Mouse (Mus musculus): ENCODE measurements at regions not wholly inside any gene's neighbourhood (a gene's known extent, or its start where the extent isn't known, plus 50 kb on each side); places are given as distances from the start of the nearest gene placed in this dataset.

DNA sequence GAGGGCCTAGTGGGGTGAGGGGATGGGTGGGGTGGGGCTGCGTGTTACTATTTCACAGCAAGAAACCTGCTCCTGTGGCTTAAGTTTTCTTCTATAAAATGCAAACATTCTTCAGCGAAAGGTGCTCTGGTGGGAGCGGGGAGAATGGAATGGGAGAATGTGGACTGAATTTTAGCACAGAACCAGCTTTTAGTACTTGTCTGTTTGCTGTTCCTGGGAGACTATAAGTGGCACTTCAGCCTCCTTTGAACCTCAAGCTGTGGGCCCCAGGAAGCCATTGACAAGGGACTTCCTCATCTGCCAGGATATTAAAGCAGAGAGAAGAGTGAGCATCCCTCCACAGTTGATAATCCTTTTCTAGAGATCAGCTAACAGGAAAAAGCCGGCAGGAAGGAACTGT is 580.2 kb downstream of the Zfp706 start:
- no peak for DNase-seq

DNA sequence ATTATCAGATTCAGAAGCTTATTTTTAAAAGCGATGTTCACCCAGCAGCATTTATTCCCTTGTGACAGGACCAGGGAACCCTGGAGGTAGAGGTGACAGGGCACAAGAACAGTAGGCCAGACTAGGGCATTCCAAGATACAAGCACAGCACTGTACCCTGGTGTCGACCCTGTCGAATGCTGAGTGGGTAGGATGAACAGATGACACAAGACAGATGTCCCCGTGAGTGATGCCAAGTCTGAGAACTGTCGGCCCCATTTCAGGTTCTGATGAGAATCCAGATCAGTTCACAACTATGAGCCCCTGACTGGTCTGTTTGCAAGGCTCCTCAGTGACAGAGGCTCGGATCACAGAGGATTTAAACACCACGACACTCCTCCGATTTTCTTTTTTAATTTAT is 581.7 kb downstream of the Zfp706 start:
- DNase-seq, result no peak

GRCm38 (mm10) chr15:36424047-36424446 is 583.5 kb downstream of the Zfp706 start:
- DNase-seq, result peak in 1 of 2 experiments; percentile 25

DNA sequence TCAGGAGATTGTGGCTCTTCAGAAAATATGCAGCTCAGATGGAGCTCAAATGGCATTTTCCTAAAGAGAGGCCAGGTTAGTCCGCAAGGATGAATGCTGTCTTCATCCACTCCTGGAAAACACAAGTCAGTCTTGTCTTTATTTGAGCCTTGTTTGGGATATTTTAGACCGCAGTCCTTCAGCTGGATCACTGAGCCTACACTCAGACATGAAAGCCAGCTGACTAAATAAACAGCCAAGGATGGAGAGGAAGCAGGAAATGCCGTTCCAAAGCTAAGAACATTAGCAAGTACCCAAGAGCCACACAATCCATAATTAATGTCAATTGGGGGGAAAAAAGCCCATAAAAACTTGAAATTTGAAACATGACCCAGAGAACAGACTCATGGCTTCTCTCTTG is 584.8 kb downstream of the Zfp706 start:
- DNase-seq, result no peak

- no peak for DNase-seq
These were observed 587.6 kb downstream of the Zfp706 start for GRCm38 (mm10) chr15:36419943-36420480.

- no peak for DNase-seq
These were observed 590.1 kb downstream of the Zfp706 start for GRCm38 (mm10) chr15:36417426-36417825.

DNA sequence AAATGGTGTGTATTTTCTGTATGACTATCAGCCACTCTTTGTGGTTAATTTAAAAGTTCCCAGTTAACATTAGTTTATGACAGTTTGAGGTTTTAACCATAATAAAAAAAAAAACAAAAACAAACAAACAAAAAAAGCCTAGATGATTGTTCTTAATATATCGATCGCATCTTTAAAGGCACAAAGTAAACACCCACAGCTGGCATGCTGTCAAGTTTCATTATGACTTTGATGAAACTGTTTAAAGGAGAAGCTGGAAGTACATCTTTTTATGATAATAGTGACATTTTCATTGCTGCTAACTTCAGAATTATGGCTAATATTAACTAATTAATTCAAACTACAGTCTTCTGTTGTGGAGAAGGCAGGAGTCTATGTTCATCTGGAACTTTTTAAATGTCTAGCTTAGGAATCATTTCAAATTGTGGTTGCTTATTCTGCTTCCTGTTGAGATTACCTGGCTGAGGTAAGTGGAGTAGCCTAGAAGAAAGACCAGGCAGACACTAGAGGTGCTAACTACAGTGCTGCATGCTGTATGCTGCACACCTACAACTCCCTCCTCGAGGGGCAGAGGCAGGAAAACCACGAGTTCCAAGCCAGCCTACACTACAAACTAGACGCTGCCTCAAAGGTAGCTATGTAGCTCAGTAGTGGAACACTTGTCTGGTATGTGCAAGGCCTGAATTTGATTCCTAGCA is 591.9 kb downstream of the Zfp706 start:
- DNase-seq, result no peak

DNA sequence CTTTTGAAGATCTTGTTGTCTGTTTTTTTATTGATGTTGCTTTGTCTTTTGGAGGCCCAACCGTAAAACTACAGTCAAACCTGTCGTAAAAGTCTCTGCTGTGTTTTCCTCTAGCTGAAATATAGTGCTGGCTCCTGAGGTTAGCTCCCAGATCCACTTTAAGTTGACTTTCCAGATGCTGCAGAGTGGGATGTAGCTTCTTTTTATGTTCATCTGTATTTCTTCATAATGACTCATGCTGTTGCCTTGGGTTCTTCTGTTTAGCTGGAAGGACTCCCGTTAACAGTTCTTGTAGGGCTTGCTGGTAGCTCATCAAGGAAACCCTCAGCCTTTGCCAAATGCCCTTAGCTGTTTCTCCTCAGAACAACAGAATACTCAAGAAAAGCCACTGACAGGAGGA is 595.6 kb downstream of the Zfp706 start:
- DNase-seq, result no peak

DNA sequence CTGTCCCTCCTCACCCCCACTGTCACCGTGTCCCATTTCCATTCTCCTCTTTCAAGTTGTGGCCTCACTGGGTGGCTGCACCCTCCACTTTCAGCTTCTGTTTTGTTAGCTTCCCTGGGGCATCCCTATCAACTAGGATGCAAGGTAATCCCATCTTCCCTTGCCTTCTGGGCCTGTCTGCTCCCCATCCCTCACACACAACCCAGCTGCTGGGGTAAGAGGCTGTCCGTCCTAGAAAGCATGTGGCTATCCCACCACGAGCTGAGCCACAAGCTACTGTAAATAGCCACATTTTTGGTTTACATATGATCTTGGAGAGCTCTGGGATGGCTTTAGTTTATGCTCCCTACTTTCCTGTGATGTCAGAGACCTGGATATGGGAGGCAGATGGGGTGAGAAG is 602.1 kb downstream of the Zfp706 start:
- DNase-seq, result no peak

- DNase-seq, result peak; percentile 34 to 44
These were observed 604.0 kb downstream of the Zfp706 start for GRCm38 (mm10) chr15:36403336-36404119.

GRCm38 (mm10) chr15:36402051-36402450 is 605.5 kb downstream of the Zfp706 start:
- no peak for DNase-seq

DNA sequence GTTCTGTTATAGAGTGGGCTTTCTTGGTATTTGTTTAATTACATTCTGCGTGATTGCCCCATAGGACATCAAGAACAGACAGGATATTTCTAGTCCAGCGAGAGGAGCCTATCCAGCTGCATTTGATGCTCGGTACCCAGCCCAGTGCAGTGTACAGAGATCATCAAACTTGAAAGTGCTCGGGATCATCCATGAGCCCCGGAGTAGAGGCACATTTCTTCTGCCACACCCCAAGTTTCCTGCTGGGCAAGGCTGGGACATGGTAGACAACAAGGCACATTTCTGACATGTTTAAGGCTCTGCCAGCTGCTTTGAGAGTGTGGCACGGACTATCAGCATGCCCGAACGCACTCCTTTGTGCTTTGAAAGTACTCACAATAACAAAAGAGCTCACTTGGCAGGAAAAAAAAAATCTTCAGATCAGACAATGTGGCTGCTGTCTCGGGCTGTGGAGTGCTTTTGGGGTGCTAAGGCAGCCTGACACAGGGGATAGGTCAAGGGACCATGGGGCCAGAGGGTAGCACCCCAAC is 607.2 kb downstream of the Zfp706 start:
- no peak for DNase-seq

GRCm38 (mm10) chr15:36399355-36400012 is 608.1 kb downstream of the Zfp706 start:
- peak in 1 of 2 experiments; percentile 15 for DNase-seq

DNA sequence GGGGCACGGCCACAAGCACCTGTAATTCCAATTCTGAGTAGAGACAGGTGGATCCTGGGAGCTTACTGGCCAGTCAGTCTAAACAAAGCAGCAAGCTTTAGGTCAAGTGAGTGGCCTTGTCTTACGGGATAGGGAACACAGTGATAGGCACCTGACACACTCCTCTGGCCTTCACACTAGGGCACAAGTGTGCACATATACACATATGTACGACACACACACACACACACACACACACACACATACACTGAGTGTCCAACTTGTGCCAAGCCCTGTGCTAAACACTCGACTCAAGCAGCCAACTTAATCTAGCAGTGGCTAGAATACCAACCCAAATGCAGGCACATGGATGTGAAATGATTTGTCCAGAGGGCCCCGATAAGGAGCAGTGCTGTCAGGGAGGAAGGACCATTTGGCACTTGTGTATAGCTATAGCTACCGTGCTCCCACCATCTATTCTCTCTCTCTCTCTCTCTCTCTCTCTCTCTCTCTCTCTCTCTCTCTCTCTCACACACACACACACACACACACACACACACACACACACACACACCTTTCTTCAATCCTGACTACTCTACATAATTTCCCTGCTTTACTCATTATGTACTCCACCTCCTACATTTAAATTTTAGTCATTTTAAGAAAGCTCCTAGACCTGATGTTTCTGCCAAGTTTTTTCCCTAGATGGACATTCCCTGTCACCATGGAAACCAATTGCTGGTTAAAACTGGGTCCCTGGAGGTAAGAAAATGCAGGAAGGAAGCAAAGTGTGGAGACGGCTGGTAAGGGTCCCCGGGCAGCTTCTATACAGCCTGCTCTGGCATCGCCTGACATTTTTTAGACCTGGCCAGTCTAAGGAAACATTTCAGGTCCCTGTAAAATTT is 609.2 kb downstream of the Zfp706 start:
- DNase-seq, result no peak

DNA sequence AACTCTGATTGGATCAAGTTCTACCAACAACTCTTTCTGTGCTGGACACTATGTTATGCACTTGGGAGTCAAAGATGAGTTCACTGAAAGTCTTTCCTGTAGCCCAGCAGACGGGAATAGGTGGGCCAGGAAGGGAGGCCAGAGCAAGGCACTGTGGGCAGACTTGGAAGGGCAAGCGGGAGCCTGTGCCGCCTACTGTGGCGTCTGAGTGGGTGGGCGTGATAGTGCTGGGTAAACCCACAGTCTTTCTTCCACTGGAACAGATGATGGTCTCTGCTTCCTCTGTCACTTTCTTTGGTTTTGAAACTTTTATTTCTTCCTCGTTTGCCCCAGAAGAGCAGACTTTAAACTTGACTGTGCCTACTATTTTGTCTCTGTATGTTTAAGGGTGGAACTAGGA is 610.8 kb downstream of the Zfp706 start:
- DNase-seq, result no peak

GRCm38 (mm10) chr15:36396245-36396644 is 611.3 kb downstream of the Zfp706 start:
- DNase-seq, result no peak

DNA sequence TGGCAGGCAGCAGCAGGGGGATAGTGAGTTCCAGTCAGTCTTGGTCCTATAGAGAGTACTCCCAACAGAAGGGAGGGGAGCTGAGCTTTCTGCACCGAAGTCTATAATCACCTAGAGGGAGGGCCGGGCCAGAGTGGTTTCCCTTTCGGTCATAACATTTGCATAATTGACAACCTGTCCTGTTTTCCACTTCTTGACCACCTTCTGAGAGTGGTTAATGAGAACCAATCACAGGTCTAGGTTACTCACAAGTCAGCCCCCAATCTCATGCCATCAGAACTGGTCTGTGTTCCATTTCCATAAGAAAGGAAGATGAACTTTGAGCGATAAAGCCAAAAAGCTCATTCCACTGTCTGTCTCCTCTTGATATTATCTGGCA is 611.9 kb downstream of the Zfp706 start:
- no peak for DNase-seq

GRCm38 (mm10) chr15:36394914-36395671 is 612.5 kb downstream of the Zfp706 start:
- DNase-seq, result no peak

- no peak for DNase-seq
These were observed 617.8 kb downstream of the Zfp706 start for GRCm38 (mm10) chr15:36389775-36390174.

DNA sequence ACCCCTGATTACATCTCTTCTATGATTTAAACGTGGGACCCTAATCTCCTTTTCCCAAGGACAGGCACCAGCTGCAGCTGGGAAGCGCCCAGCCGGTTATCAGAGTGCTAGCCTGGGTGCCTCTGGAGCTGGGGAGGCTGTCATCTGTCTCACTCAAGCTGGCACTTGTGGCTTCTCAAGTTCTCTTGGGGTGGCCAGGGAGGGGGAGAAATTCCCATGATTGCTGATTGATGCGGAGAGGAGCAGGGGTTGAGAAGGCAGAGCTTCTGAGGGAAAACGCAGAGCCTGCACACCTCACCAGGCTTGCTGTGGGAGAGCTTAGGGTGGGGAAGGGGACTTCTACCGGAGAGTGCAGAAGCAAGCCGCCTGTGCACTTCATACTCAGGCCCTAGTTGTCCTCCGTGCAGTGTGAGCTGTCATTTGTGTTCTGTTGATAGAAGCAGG is 626.3 kb downstream of the Zfp706 start:
- no peak for DNase-seq
